Mouse (Mus musculus) adrenal gland (tissue): Measurements from ENCODE around the gene Rgs10.

ENCODE experiments used
- intact Hi-C: fragments of 180-260 bp; cut with DNase I; formaldehyde crosslinking; loops from one replicate; pipeline ENCODE4 v1.15.1; 2025

The Rgs10 gene

GRCm38 (mm10) chr7:128410708-128411413 is 7.7 kb downstream of the Rgs10 start:
- intact Hi-C loops = no loop called here

GRCm38 (mm10) chr7:128408265-128408664 is 10.3 kb downstream of the Rgs10 start:
- intact Hi-C loops = no loop called here

DNA sequence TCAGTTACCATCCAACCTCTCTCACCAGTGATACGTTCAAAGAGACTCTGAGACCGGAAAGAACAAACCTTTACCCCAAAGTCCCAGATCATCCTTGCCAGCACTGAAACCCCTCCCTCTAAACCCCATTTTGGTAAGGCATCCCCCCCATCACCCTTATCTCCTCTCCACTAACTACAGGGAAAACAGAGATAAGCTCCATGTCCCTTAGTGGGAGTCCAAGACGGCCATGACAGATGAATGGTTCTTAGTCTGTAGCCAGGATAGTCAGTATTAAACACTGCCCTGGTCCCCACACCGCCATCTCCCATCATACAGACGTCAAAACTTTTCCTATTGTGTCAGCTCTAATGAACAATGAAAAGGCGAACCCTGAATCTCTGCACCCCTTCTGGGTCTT is 14.6 kb downstream of the Rgs10 start:
- intact Hi-C loops = no loop called here

DNA sequence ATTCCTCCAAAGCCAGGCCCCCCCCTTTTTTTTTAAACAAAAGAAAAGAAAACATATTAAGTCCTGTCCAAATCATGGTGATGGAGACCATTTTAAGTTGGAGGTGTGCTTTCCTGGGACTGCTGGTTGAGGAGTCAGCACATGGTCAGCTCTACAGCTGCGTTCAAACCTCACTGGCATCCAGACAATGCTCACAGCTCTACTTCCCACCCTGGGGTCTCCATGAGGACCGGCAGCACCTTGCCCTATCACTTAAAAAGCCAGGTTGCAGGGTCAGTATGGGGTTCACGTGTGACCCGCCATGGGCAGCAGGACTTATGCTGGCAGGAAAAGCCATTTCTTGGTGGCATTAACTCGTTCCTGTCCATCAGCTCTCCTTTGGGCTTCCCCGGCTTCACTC is 15.0 kb downstream of the Rgs10 start:
- intact Hi-C loops = no loop called here

DNA sequence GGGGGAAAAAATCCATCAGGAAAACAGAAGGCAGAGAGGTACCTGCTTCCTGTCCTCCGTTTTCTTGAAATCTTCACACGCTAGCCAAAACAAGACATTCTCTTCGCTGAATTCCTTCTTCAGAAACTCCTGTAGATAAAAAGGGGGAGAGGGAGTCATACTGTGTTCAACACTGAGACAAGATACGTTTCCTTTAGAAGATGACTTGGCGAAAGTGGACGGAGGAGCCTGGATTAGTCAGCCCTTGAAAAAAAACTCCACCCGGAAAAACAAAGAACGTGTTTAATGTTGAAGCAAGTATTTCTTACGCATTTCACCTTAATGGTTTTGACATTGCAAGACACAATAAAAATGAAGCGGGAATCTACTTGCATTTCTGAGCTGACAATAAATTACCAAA is 15.4 kb downstream of the Rgs10 start:
- intact Hi-C loops = no loop called here

DNA sequence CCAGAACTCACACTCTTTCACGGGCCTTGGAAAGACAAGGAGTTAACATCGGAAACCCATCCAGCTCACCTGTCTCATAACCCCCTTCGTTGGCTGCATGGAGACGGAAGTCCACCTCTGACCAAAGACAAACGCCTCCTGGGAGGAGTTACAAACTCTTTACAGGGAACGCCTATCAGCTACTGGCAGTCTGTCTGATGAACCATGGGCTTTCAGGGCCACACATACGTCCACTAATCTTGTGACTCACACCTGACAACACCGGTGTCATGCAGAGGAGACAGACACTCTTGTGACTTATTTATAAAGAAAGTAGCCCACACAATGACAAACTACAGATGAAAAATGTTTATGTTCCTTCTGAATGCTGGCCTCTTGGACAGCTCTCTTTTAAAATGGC is 16.0 kb downstream of the Rgs10 start:
- intact Hi-C loops = no loop called here

DNA sequence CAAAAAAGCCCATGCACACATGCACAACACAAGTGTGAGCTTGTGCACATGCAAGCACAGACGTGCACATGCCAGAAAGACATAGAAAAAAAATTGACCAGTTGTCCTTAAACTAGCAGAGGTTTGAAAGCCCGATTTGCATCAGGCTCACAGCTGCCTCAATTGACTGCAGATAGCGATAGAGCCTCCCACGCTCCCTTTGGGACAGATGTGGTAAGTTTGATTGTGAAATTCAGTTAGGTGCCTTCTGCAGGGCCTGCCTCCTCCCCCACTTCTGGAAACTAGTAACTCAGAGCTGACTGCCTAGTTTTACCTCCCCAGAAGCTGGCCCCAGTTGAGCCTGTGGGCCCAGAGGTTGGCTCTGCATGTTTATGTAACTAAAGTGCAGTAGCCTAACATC is 19.9 kb downstream of the Rgs10 start:
- intact Hi-C loops = no loop called here

GRCm38 (mm10) chr7:128397066-128397465 is 21.5 kb downstream of the Rgs10 start:
- intact Hi-C loops = no loop called here

DNA sequence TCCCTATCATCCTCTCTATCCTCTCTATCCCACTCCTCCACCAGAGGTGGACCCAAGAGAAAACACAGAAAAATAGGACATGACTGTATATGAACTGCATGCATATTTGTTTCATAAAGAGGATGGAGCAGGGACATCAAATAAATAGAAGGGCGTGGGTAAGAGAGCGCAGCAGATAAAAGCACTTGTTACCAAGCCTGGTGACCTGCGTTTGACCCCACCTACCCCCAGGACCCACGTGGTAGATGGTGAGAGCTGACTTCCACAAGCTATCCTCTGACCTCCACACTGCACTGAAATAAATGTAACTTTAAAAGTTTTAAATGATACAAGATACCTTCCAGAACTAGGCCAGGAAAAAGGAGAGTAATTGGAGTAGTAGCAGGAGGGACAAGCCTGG is 24.8 kb downstream of the Rgs10 start:
- intact Hi-C loops = no loop called here

DNA sequence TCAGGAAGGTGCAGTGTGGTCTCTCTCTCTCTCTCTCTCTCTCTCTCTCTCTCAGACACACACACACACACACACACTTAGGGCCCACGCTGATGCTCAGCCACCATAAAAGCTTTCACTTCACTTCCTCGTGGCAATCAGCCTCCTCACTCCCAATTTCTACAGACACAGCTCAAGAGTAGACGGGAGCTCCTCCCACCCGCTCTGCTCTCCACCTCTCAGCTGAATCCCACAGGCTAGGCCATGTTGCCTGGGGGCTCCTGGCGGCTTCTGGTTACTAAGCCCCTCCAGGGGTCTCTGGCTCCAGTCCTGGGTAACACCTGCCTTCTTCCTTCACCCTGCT is 25.6 kb downstream of the Rgs10 start:
- intact Hi-C loops = no loop called here

- intact Hi-C loops = no loop called here
These were observed 26.2 kb downstream of the Rgs10 start for GRCm38 (mm10) chr7:128392071-128392971.

- intact Hi-C loops = no loop called here
These were observed 27.1 kb downstream of the Rgs10 start for GRCm38 (mm10) chr7:128391267-128392057.

DNA sequence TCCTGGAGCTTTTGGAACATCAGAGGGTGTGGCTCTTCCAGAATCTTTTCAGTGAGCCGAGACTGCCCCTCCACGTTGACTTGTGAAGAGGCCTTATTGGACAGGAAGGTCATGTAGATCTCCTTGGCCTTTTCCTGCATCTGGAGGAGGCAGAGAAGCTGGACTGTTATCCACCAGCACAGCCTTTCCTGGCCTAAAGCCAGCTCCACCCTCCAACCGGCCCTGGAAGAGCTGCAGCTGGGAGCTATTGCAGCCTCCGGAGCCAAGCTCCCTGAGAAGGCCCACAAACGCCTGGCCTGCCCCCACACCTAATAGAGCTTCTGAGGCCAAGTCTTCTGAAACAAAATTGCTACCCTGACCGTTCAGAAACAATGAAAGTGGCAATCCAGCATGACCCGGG is 29.6 kb downstream of the Rgs10 start:
- intact Hi-C loops = no loop called here

DNA sequence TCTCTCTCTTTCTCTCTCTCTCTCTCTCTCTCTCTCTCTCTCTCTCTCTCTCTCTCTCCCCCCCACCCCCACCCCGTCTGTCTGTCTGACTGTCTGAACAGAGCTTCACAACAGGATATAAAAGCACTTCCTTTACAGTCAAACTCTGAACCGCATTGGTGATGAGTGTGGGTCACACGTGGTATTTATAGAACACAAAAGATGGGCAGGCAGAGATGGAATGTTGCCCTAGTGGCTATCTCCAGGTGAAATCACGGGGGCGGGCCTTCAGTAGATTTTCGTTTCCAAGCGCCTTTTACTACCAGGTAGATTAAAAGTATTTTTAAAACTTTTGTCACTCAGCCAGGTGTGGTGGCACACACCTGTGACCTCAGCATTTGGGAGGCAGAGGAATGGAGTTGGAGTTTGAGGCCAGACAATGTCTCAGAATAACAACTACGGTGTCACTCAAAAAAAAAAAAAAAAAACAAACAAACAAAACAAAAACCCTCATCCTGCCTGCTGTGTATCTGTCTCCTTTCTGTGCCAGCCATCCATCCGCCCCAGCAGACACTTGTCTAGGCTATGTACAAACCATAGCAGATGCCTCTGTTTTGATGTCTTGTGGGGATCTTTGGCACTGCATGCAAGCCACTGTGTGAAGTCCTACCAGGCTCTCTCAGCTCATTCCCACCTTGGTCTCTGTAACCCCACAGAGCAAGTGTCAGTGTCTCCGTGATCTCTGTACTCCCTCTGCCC is 34.7 kb downstream of the Rgs10 start:
- intact Hi-C loops = no loop called here

- intact Hi-C loops = no loop called here
These were observed 35.3 kb downstream of the Rgs10 start for GRCm38 (mm10) chr7:128383189-128383725.

- intact Hi-C loops = no loop called here
These were observed 36.1 kb downstream of the Rgs10 start for GRCm38 (mm10) chr7:128382527-128382860.

DNA sequence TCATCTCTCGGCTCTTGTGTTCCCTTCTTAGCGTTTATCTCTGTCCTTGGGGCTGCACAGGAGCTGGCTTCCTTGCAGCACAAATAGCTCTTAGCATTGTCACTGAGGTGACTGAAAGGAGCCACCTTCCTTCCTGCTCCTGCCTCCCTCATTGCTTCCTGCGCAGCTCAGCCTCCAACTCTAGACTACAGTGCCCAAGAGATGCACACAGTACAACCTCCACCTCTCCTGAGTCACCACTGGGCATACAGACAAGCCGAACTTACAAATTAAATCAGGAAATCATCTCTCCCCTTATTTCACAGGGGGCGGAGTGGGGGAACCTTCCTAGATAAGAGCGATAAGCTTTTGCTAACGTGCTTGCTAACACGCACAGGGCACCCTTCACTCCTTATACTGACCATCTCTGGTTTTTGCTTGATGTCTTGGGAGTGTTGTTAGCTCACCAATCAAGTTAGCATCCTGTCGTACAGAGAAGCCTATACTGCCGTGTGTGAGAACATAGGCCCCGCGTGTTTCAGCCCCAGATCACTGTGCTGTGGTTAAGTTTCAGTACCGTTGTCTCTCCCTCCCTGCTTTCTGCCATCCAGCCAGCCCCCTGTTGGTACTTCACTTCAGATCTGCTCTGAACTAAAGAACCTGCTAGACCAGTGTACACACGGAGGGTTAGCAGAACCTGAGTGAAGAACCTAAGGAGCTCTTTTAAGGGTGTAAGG is 36.6 kb downstream of the Rgs10 start:
- intact Hi-C loops = no loop called here

- intact Hi-C loops = no loop called here
These were observed 37.6 kb downstream of the Rgs10 start for GRCm38 (mm10) chr7:128381001-128381400.

GRCm38 (mm10) chr7:128379162-128379805 is 39.3 kb downstream of the Rgs10 start:
- intact Hi-C loops = no loop called here

DNA sequence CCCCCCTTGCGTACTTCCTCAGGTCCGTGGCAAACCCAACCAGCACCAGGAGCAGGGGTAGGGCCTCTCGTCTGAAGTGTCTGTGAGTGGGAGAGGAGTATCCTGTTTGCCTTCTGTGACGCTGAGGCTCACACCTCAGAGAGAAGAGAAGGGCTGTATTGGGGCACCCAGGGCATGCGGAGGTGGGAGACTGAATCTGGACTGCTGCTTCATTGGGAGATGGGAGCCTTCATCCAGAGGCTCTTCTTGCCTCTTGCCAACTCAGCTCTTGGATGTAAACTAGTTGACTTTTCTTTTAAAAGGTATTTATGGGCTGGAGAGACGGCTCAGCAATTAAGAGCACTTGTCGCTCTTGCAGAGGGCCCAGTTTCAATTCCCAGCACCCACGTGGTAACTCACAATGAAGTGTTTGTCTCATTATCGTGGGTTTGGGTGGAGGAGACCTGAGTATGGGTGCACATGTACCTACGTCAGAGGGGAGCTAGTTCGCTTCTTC is 42.3 kb downstream of the Rgs10 start:
- intact Hi-C loops = no loop called here
